Mouse (Mus musculus): ENCODE measurements around the gene Lpcat4.

Lpcat4 gene

GRCm38 (mm10) chr2:112239212-112239934 is at the start of gene Lpcat4:
Gene Lpcat4 (plus strand): TSS chr2:112239468.
- peak; percentile 94 for DNase-seq

- peak; percentile 35 for DNase-seq
Measured at GRCm38 (mm10) chr2:112196859-112197258, 42.4 kb upstream of the Lpcat4 start.

GRCm38 (mm10) chr2:112203056-112203455 is 36.2 kb upstream of the Lpcat4 start:
- DNase-seq: no peak

DNA sequence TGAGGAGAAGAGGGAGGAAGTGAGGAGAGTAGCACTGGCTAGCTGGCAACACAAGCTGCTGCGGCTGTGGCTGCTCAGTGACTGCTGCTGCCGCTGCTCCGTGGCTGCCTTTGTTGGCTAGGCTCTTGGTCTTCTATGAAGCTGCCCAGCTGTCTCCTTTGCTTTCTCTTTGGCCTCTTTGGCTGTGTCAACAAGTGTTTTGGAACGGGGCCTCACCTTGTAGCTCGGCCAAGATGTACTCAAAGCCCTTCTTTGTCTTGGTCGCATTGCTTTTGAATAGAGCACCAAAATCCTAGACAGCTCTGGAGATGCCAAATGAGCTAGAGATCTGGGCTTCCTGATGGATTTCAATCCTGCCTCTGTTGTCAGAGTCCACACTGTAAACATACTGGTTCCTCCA is 29.1 kb upstream of the Lpcat4 start:
- no peak for DNase-seq

DNA sequence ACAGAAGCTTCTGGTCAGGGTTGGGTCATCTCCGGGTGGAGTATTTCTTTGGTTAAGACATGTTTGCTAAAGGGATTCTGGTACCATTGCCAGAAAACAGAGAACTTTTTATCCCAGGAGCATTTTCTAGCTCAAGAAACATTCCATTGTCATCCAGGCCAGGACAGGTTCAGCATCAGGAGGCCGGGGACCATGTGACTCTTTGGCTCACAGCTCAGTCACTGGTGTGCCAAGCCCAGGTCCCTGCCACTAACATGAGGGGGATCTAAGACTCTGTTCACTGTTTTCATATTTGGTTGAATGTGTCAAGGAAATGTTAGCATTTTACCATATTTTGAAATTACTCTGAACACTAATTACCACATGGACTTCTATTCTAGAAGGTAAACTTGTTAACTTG is 28.6 kb upstream of the Lpcat4 start:
- no peak for DNase-seq

- DNase-seq: no peak
Measured at GRCm38 (mm10) chr2:112215977-112216376, 23.3 kb upstream of the Lpcat4 start.

DNA sequence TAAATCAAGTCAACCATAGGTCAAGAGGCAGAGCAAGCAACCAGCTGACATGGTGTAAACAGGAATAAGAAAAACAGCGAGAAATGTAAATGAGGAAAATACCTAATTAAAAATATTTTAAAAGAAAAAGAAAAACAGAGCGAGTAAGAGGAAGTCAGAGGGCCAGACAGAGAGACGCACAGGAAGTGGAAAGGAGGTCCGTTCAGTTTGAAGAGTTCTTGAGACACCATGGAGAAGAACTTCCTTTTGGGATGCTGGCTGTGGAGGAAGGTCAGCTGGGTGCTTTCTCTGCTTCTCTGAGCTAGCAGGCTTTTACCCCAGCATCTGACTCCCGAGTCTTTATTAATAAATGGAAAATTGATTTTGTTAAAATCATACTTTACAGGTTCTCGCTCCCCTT is 21.7 kb upstream of the Lpcat4 start:
- no peak for DNase-seq

- DNase-seq: no peak
Measured at GRCm38 (mm10) chr2:112220880-112221279, 18.4 kb upstream of the Lpcat4 start.

- DNase-seq: no peak
Measured at GRCm38 (mm10) chr2:112222607-112223006, 16.7 kb upstream of the Lpcat4 start.

DNA sequence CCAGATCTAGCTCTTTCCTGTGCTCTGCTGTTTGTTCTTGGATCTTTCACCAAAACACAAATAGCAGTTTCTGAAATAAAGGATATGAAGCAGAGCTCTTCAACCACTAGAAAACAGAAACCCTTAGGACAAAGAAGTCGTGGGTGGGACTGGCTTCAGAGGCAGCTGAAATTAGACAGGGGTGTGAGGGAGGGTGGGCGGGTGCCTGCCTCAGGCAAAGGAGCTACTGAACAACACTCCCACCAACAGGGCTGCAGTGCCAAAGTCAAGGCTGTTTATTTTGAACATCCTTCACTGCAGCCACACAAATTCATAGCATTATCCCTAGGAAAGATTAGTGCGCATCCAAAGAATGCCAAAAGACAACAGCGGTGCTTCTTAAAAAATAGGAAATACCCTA is 14.9 kb upstream of the Lpcat4 start:
- no peak for DNase-seq

DNA sequence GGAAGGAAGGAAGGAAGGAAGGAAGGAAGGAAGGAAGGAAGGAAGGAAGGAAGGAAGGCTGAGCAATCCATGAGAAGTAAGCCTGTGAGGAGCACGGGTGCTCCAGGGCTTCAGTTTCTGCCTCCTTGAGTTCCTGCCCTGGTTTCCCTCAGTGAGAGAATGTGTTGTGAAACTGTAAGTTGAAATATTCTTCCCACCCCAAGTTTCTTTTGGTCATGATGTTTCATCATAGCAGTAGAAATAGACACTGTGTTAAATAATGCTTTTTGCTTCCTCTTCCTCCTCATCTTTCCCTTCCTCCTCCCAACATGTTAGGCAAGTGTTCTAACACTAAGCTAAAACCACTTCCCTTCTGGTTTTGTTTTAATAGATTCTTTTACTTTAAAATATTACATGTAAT is 6.6 kb upstream of the Lpcat4 start:
- DNase-seq: no peak

DNA sequence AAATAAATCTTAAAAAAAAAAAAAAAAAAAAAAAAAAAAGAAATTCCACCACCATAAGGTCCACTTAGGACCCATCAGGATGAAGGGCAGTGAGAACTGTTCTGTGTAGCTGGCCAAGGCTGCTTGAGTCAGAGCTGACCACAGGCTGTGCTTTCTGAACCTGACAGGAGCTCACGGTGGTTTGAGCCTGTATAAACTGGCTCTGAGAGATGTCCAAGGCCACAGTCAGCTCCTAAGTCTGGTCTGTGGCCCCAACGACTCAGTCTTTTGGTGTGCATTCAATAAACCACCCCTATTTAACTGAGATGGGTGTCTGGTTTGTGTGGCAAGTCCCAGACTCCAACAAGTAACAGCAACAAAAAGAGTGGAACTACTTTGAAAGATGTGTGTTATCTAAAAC is 2.6 kb upstream of the Lpcat4 start:
- DNase-seq: no peak

DNA sequence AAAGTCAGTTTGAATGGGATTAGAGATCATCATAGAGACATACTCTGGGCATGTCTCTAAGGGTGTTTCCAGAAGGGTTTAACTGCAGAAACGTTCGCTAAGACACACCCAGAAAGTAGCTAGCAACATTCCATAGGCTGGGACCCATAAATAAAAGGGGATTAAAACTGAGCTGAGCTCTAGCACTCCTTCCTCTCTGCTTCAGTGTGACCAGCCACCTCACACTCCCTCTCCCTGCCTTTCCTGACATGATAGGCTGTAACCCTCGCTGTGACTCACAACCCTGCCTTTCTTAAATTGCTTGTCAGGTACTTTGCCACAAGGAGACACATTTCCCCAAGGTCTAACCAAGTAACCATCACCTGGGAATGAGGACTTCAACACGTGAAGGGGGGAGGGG is 1.3 kb upstream of the Lpcat4 start:
- DNase-seq: no peak

- DNase-seq: peak; percentile 54
Measured at GRCm38 (mm10) chr2:112239935-112240721, 860 bp downstream of the Lpcat4 start.

- DNase-seq: no peak
Measured at GRCm38 (mm10) chr2:112241787-112242186, 2.5 kb downstream of the Lpcat4 start.

- no peak for DNase-seq
Measured at GRCm38 (mm10) chr2:112245307-112245706, 6.0 kb downstream of the Lpcat4 start.

DNA sequence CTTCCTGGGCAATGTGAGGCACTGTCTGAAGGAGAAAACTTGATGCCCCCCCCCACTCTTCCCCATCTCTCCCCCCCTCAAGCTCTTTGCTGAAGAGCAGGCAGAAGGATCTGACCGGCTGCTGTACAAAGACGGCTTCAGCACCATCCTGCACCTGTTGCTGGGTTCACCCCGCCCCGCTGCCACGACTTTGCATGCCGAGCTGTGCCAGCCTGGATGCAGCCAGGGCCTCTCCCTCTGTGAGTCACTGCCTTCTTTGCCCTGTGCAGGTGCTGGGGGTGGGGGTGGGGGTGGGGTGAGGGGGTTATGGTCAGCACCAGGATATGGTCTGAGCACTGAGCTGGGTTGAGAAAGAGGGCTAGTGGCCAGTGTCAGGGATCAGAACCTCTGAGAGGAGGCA is 6.9 kb downstream of the Lpcat4 start:
- DNase-seq: no peak

GRCm38 (mm10) chr2:112247323-112247722 is 8.1 kb downstream of the Lpcat4 start:
- no peak for DNase-seq

GRCm38 (mm10) chr2:112249780-112250453 is 10.6 kb downstream of the Lpcat4 start:
- DNase-seq: no peak

DNA sequence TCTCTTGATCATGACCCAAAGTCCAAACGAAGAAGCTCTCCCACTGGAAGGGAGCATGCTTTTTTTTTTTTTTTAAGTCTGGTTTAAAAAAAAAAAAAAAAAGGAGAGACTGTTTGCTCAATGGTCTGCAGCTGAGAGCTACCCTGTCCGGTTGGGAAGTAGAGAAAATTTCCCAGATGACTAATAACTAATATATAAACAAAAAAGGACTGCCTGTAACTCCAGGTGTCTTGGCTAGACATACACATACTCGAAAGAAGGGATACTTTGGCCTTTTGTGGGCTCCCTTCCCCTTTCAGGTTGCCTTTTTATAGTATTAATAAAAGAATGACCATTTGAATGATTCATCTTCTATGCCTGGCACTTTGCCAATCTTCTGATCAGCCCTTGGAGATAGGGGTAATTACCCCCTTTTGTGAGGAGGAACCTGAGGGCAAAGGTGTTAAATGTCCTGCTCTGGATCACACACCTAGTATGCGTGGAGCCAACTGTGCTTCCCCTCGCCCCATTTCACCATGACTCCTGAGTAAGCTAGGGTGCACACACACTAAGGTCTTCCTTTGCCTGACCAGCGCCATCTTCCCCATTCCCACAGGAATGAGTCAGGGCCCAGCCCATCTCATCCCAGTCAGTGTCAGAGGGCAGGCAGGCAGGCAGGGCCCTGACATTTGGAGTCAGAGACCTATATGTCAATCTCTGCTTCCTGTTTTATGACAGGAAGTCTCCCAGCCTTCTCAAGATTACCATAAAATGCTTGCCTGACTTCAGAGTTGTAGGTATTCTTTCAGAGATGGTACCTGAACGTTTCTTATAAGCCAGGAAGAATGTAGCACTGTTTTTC is 15.6 kb downstream of the Lpcat4 start:
- DNase-seq: no peak

DNA sequence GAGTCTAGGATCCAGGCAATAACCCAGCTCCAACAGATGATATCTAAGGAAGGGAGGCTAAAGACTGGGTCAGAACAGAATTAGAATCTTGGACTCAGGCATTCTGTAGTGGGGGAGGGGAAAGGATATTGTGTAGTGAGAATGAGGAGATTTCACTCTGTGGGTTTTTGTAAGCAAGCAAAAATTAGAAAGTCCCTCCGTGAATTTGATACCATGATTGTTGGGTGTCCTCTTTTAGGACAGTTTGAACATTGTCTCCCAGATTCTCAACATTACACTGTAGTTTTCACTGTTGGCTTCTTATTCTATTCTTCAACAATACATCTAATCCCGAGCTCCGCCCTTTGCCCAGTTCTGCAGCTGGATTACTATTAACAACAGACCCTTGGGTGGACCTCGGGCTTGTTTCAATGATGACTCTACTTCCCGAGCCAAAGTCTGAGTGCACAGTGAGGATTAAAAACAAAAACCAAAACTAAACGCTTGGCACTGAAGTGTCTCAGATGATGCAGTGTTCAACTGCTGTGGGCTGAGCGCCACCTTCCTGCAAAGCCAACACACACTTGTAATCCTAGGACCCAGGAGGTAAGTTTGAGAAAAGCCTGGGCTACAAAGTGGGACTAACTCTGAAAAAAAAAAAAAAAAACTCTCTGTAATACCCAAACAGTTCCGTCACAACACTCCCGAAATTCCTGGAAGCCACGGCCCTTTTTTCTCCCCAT is 20.1 kb downstream of the Lpcat4 start, which contains the start of gene Nutm1:
Gene Nutm1, minus strand, starts transcription at position 51 of the 722 bp plus-strand sequence.
- DNase-seq: no peak

Data from thymus, postnatal 4 days (tissue).